Mouse (Mus musculus): Measurements from ENCODE around the gene Espl1. TPM values are rescaled to one million over a fixed set of nuclear protein-coding genes. Genes with fewer than 3 reads are reported as not detected.

Espl1 gene
- polyA plus RNA-seq (2016; fragmentation: Nextera tagmentation; extraction: Ambion mirVana): 22.5 and 25.4 TPM in 2 replicates

- Histone ChIP-seq H3K27ac (no peak within 1 kb of the TSS), H3K9ac (peak within 1 kb of the TSS; percentile 55; the same call in 1 of the 2 replicates), H3K9me3 (no peaks in the 10 kb centered on the region), H3K27me3 (replicated peaks) (no peaks in the 10 kb centered on the region), H3K36me3 (peaks cover 21% of the 10 kb centered on the region), H3K4me2 (replicated peaks) (peak within 1 kb of the TSS; percentile 93), H3K4me1 (peaks cover 7% of the 10 kb centered on the region), H3K4me3 (peak within 1 kb of the TSS; percentile 62)
- ATAC-seq (ENCODE audit: low FRiP score, low read depth): peak; percentile 97
- 8% methylated on average over 25 of the region's 25 CpGs for WGBS
Measured at GRCm38 (mm10) chr15:102295633-102296367, at the start of gene Espl1. Gene Espl1, plus strand, starts transcription at chr15:102296266.

DNA sequence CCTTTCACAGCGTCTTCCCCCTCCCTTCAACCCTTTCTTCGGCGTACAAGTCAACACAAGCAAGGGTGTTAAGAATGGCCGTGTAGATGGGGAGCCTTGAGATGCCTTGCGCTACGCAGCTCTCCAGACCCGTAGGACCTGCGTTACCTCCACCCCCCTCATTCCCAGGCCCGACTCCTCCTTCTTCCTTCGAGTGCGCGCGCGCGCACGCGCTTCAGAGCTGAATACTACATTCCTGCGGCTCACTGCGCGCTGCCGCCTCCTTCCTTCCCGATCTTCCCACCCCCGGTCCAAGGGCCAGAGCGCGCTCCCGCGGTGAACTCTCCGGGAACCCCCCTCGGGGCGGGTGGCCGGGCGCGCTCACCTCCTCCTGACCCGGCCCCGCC, 49.2 kb upstream of the Espl1 start:
- ATAC-seq (ENCODE audit: low FRiP score, low read depth): peak; percentile 69
- H3K27me3 ChIP-seq (replicated peaks): peaks cover 52% of the 10 kb centered on the region
- H3K4me1 ChIP-seq: peaks cover 61% of the 10 kb centered on the region
- H3K27ac ChIP-seq: no peak overlapping the region
- H3K9me3 ChIP-seq: no peaks in the 10 kb centered on the region
- no peaks in the 10 kb centered on the region for H3K36me3 ChIP-seq
- H3K4me2 ChIP-seq (replicated peaks): peak overlapping the region; percentile 97
- under 1% methylated on average over 33 of the region's 35 CpGs for WGBS
- H3K4me3 ChIP-seq: peak overlapping the region; percentile 56
- H3K9ac ChIP-seq: peak overlapping the region; percentile 61

DNA sequence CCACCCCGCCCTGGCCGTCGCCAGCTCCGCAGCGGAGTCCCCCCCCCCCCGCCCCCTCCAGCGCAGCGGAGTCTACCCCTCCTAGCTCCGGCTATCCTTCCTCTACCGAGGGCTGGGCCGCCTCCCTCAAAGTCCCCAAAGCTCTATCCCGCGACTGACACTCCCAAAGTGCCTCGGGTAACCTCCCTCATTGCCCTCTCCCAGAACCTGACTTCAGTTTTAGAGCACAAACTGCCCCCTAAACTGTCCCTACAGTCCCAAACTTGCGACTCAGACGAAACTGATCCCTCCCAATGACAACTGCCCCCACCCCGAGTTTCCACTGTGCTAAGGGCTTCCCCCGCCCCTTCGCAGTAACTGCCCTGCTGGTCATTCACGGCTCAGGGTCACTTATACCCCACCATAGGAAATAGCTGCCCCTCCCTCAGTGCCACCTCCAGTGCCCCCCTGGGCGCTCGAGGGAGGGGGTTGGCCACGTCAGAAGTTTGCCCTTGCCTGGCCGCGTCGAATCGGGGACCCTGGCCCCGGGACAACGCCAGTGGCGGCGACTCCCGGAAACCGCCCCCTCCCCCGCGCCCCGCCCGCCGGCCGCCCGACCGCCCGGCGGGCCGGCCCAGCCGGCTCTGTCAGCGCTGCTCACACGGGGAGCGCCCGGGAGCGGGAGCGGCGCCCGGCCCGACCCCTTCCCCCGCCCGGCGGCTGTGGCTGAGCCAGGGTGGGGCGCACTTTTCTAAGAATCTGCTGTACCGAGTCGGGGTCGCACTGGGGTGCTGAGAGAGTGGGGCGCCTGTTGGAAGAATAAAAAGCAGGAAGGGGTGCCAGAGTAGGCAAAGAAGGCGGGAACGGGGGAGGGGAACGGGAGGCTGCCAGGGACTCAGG, 48.6 kb upstream of the Espl1 start:
- Histone ChIP-seq H3K27ac (peak overlapping the region; percentile 42; the same call in 1 of the 2 replicates), H3K9ac (peak overlapping the region; percentile 61), H3K27me3 (replicated peaks) (peaks cover 48% of the 10 kb centered on the region), H3K36me3 (no peaks in the 10 kb centered on the region), H3K4me3 (peak overlapping the region; percentile 56), H3K9me3 (no peaks in the 10 kb centered on the region), H3K4me1 (peaks cover 61% of the 10 kb centered on the region), H3K4me2 (replicated peaks) (peak overlapping the region; percentile 97)
- under 1% methylated on average over 57 of the region's 65 CpGs for WGBS
- ATAC-seq (ENCODE audit: low FRiP score, low read depth): peak; percentile 23; the same call in 1 of the 2 replicates

DNA sequence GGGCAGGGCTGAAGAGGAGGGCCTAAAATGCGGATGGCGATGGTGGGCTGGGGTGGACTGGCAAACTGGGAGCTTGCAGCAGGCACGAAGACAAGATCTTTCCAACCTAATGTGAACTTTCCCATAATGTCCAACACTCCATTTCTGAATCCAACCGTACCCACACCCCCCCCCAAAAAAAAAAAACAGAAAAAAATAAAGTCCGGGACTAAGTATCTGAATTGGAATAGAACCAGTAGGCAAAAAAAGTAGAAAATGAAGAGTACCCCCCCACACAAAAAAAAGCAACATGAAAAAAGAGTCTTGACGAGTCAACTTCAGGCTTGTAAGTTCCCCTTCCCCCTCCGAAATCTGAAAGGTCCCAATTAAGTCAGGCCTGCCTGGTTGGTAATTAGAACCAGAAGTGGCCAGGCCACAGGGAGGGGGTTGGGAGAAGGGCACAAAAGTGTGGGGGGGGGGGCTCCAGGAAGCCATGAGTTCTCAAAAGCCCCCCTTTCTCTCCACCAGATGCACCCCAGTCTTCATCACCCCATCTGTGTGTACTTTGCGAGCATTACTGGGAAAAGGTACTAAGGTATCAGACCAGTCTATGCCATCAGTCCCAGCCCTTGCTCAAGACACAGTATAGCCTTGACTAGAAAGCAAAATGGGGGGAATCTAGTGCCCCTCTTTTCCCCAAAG, 47.8 kb upstream of the Espl1 start:
- Histone ChIP-seq H3K9me3 (no peaks in the 10 kb centered on the region), H3K27me3 (replicated peaks) (peaks cover 43% of the 10 kb centered on the region), H3K36me3 (no peaks in the 10 kb centered on the region), H3K4me1 (peaks cover 56% of the 10 kb centered on the region), H3K4me3 (peak overlapping the region; percentile 56), H3K4me2 (replicated peaks) (peak overlapping the region; percentile 97), H3K27ac (peak overlapping the region; percentile 42; the same call in 1 of the 2 replicates), H3K9ac (peak overlapping the region; percentile 61; the same call in 1 of the 2 replicates)
- no peak for ATAC-seq (ENCODE audit: low FRiP score, low read depth)
- WGBS: 7% methylated on average over 8 of the region's 8 CpGs

DNA sequence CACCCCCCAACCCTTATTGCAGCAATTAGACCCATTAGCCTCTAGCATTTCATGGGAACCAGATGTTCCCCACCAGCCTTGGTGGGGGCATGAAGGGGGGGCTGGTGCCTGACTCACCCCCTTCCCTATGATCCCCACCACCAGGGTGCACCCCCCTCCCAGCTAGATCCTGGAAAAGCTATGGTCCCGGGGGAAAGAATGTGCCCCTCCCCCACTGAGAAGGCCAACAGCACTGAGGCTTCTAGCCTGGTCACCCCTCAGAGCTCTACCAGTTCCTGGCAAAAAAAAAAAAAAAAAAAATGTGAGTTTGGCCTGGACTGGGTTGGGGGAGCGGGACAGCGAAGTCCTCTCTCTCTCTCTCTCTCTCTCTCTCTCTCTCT, 47.3 kb upstream of the Espl1 start:
- ATAC-seq (ENCODE audit: low FRiP score, low read depth): no peak
- H3K27me3 ChIP-seq (replicated peaks): peaks cover 38% of the 10 kb centered on the region
- no peak overlapping the region for H3K27ac ChIP-seq
- no peak overlapping the region for H3K9ac ChIP-seq
- WGBS: 0% methylated on average over 3 of the region's 3 CpGs
- H3K4me3 ChIP-seq: no peak overlapping the region
- no peaks in the 10 kb centered on the region for H3K36me3 ChIP-seq
- H3K4me1 ChIP-seq: peaks cover 50% of the 10 kb centered on the region
- H3K9me3 ChIP-seq: no peaks in the 10 kb centered on the region
- peak overlapping the region; percentile 97 for H3K4me2 ChIP-seq (replicated peaks)

DNA sequence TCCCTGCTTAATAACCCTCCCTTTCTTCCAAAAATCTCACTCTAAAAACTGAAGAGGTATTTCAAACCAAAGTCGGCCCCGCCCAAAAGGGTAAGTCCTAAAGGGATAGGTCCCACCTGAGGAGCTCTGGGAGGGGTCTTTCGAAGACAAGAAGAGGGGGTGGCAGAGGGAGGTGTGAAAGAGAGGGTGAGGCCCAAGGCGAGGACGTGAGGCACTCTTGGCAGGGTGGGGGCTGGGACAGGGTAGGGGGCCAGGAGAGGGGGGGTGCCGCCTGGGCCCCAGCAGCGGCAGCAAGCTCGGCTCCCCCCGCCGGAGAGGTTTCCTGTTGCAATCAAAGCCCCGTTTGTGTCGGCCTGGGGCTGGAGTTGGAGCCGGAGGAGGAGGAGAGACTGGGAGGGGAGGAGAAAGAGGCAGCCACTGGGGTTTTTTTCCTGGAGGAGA, 46.8 kb upstream of the Espl1 start:
- H3K27ac ChIP-seq: no peak overlapping the region
- no peaks in the 10 kb centered on the region for H3K9me3 ChIP-seq
- H3K4me2 ChIP-seq (replicated peaks): peak overlapping the region; percentile 97
- H3K36me3 ChIP-seq: no peaks in the 10 kb centered on the region
- ATAC-seq (ENCODE audit: low FRiP score, low read depth): no peak
- 3% methylated on average over 13 of the region's 13 CpGs for WGBS
- H3K4me1 ChIP-seq: peaks cover 46% of the 10 kb centered on the region
- no peak overlapping the region for H3K9ac ChIP-seq
- peaks cover 34% of the 10 kb centered on the region for H3K27me3 ChIP-seq (replicated peaks)
- H3K4me3 ChIP-seq: no peak overlapping the region

- WGBS: 45% methylated on average over 9 of the region's 9 CpGs
- H3K27me3 ChIP-seq (replicated peaks): peaks cover 28% of the 10 kb centered on the region
- peaks cover 41% of the 10 kb centered on the region for H3K4me1 ChIP-seq
- no peak overlapping the region for H3K4me3 ChIP-seq
- no peak overlapping the region for H3K27ac ChIP-seq
- peak overlapping the region; percentile 97 for H3K4me2 ChIP-seq (replicated peaks)
- no peaks in the 10 kb centered on the region for H3K36me3 ChIP-seq
- H3K9ac ChIP-seq: no peak overlapping the region
- ATAC-seq (ENCODE audit: low FRiP score, low read depth): no peak
- H3K9me3 ChIP-seq: no peaks in the 10 kb centered on the region
Measured at GRCm38 (mm10) chr15:102249967-102250366, 46.1 kb upstream of the Espl1 start.

- H3K4me2 ChIP-seq (replicated peaks): no peak overlapping the region
- no peaks in the 10 kb centered on the region for H3K36me3 ChIP-seq
- ATAC-seq (ENCODE audit: low FRiP score, low read depth): no peak
- H3K4me1 ChIP-seq: peaks cover 35% of the 10 kb centered on the region
- no peak overlapping the region for H3K27ac ChIP-seq
- H3K4me3 ChIP-seq: no peak overlapping the region
- 45% methylated on average over 5 of the region's 5 CpGs for WGBS
- H3K27me3 ChIP-seq (replicated peaks): peaks cover 28% of the 10 kb centered on the region
- H3K9ac ChIP-seq: no peak overlapping the region
- H3K9me3 ChIP-seq: no peaks in the 10 kb centered on the region
Measured at GRCm38 (mm10) chr15:102250521-102250920, 45.5 kb upstream of the Espl1 start.

DNA sequence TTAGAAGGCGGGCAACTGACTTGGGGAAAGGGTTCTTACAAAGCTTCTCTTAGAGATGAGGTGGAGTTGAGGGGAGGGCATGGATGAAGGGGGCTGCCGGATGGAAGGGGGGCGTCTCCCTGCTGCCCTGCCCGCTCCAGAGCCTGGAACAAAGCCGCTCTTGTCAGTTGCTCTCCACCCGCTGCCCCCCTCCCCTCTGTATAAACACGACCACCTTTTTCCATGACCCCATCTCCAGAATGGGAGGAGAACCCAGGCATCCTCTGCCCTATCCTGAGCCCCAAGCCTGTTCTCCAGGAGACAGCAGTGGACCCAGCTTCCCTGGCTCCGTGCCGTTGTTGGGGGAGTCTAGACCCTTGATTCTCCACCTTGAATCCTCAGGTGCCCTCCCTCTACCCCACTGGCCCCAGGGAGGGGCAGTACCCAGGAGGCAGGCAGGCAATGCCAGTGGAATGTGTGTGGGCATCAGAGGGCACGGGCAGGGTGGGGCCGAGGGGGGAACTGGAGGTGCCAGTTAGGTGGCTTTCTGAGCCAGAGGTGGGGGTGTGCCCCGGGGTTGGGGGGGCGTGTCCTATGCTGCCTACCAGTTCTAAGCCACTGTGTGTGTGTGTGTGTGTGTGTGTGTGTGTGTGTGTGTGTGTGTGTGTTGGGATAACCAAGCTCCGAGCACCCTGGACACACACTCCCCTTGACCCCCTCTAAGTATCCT, 40.4 kb upstream of the Espl1 start:
- no peak overlapping the region for H3K27ac ChIP-seq
- 49% methylated on average over 14 of the region's 14 CpGs for WGBS
- no peak overlapping the region for H3K4me3 ChIP-seq
- H3K27me3 ChIP-seq (replicated peaks): peaks cover 39% of the 10 kb centered on the region
- no peak overlapping the region for H3K9ac ChIP-seq
- H3K4me1 ChIP-seq: peaks cover 25% of the 10 kb centered on the region
- no peaks in the 10 kb centered on the region for H3K36me3 ChIP-seq
- 0 out of 2 replicates have a peak, but pooled peaks have one; percentile 26 for ATAC-seq (ENCODE audit: low FRiP score, low read depth)
- H3K9me3 ChIP-seq: no peaks in the 10 kb centered on the region
- H3K4me2 ChIP-seq (replicated peaks): peak overlapping the region; percentile 99

- Histone ChIP-seq H3K27me3 (replicated peaks) (peaks cover 39% of the 10 kb centered on the region), H3K4me1 (peaks cover 25% of the 10 kb centered on the region), H3K4me2 (replicated peaks) (peak overlapping the region; percentile 99), H3K9me3 (no peaks in the 10 kb centered on the region), H3K4me3 (peak overlapping the region; percentile 53), H3K9ac (peak overlapping the region; percentile 69), H3K36me3 (no peaks in the 10 kb centered on the region), H3K27ac (no peak overlapping the region)
- ATAC-seq (ENCODE audit: low FRiP score, low read depth): no peak
- 8% methylated on average over 22 of the region's 22 CpGs for WGBS
Measured at GRCm38 (mm10) chr15:102256431-102257201, 39.5 kb upstream of the Espl1 start.

All from neural tube, embryonic 12.5 days (tissue).